Mouse (Mus musculus) myocyte (in vitro differentiated cells): ENCODE measurements around the gene Asf1b. TPM values are rescaled to one million over a fixed set of nuclear protein-coding genes. Genes with fewer than 3 reads are reported as not detected.

Experiments used
- H3K27me3 ChIP-seq: one replicate; pipeline ENCODE4 v1.6.1; 2011; ENCODE audit not compliant: control insufficient read depth, insufficient read depth, insufficient read length
- H3K36me3 ChIP-seq: one replicate; pipeline ENCODE4 v1.6.1; 2011; ENCODE audit not compliant: control insufficient read depth, insufficient read depth
- H3K4me2 ChIP-seq: one replicate; pipeline ENCODE4 v1.6.1; 2011; ENCODE audit warnings: low read depth, control low read depth
- H3K4me3 ChIP-seq: one replicate; pipeline ENCODE4 v1.5.1; 2011; ENCODE audit warnings: mild to moderate bottlenecking, control low read depth, moderate library complexity
- H3K79me2 ChIP-seq: one replicate; pipeline ENCODE4 v1.6.1; 2011; ENCODE audit not compliant: control insufficient read depth, insufficient read depth
- H3ac ChIP-seq: one replicate; pipeline ENCODE4 v1.6.1; 2011; ENCODE audit not compliant: control insufficient read depth, insufficient read length
- CEBPB ChIP-seq: IDR thresholded peaks from 2 replicates; pipeline ENCODE4 v1.6.1; 2011; ENCODE audit warnings: mild to moderate bottlenecking, moderate library complexity; ENCODE audit not compliant: poor library complexity, insufficient read depth, severe bottlenecking
- E2F4 ChIP-seq: IDR thresholded peaks from one replicate; pipeline ENCODE4 v1.6.1; 2011; ENCODE audit warnings: mild to moderate bottlenecking, control low read depth, moderate library complexity; ENCODE audit not compliant: insufficient read depth
- MAX ChIP-seq: IDR thresholded peaks from one replicate; pipeline ENCODE4 v1.6.1; 2011; ENCODE audit warnings: low read depth, mild to moderate bottlenecking, control low read depth
- MYOD1 ChIP-seq, 3 experiments: IDR thresholded peaks; one replicate each; pipeline ENCODE4 v1.6.1; 2011; ENCODE audit warnings: control low read depth in 2 of 3, low read depth in 2 of 3, mild to moderate bottlenecking in 2 of 3, moderate library complexity in 1 of 3; ENCODE audit not compliant: insufficient read length in 2 of 3, control insufficient read depth in 1 of 3
- MYOG ChIP-seq, 3 experiments: IDR thresholded peaks; one replicate each; pipeline ENCODE4 v1.6.1; 2011; ENCODE audit warnings: control low read depth in 2 of 3, low read depth in 2 of 3, mild to moderate bottlenecking in 2 of 3; ENCODE audit not compliant: insufficient read length in 2 of 3, control insufficient read depth in 1 of 3, insufficient read depth in 1 of 3
- POLR2A ChIP-seq: IDR thresholded peaks from one replicate; pipeline ENCODE4 v1.6.1; 2011; ENCODE audit warnings: low read depth, mild to moderate bottlenecking, control low read depth, moderate library complexity; ENCODE audit not compliant: insufficient read length
- POLR2AphosphoS2 ChIP-seq: IDR thresholded peaks from one replicate; pipeline ENCODE4 v1.6.1; 2011; ENCODE audit warnings: low read depth, control low read depth; ENCODE audit not compliant: insufficient read length
- REST ChIP-seq: IDR thresholded peaks from one replicate; pipeline ENCODE4 v1.6.1; 2011; ENCODE audit warnings: mild to moderate bottlenecking, control low read depth, moderate library complexity; ENCODE audit not compliant: insufficient read depth, insufficient read length
- SRF ChIP-seq: IDR thresholded peaks from one replicate; pipeline ENCODE4 v1.6.1; 2011; ENCODE audit warnings: low read depth; ENCODE audit not compliant: control insufficient read depth, insufficient read length
- TCF12 ChIP-seq: IDR thresholded peaks from one replicate; pipeline ENCODE4 v1.6.1; 2011; ENCODE audit warnings: mild to moderate bottlenecking, control low read depth; ENCODE audit not compliant: poor library complexity, insufficient read depth, severe bottlenecking
- TCF3 ChIP-seq: IDR thresholded peaks from one replicate; pipeline ENCODE4 v1.6.1; 2011; ENCODE audit warnings: low read depth, control low read depth; ENCODE audit not compliant: insufficient read length
- USF1 ChIP-seq: IDR thresholded peaks from one replicate; pipeline ENCODE4 v1.6.1; 2011; ENCODE audit warnings: low read depth, mild to moderate bottlenecking, control low read depth, moderate library complexity
- polyA plus RNA-seq: library from polyadenylated mRNA; unstranded; fragments of >200 nt; fragmentation: generic; extraction: Trizol; gene quantifications from one replicate; pipeline ENCODE4 v1.2.1, GENCODE M21; 2012; ENCODE audit warnings: missing spikeins

Gene Asf1b
- polyA plus RNA-seq, 1 experiment = 36.8 TPM

DNA sequence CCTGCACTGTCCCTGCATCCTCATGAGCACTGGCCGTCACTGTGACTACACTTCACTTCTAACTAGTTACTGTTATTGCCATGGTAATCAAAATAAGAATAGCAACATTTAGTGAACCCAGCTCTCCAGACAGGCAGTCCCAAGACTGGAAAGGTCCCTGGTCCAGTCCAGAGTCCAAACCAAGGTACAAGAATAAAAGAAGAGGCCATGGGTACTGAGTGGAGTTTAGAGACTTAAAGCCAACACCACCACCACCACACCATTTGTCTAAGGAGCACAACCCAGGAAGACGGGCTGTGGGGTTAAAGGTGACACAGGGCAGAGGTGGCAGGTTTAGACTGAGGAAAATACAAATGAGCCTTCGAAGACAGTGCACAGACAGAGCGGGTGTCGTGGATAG is 30.7 kb upstream of the Asf1b start:
- Histone ChIP-seq H3K4me2 (no peak overlapping the region), H3K4me3 (no peak overlapping the region), H3K79me2 (no peaks in the 10 kb centered on the region), H3K36me3 (no peaks in the 10 kb centered on the region), H3ac (no peak overlapping the region), H3K27me3 (no peaks in the 10 kb centered on the region)
- TF ChIP-seq MYOD1 (IDR thresholded peaks at IDR 0.05; ENCODE audit: control insufficient read depth in 1 of 3, insufficient read length in 2 of 3, low read depth in 2 of 3) (no peak), MYOG (IDR thresholded peaks at IDR 0.05; ENCODE audit: control insufficient read depth in 1 of 3, insufficient read depth in 1 of 3, insufficient read length in 2 of 3, low read depth in 2 of 3) (no peak), POLR2A (no peak)

DNA sequence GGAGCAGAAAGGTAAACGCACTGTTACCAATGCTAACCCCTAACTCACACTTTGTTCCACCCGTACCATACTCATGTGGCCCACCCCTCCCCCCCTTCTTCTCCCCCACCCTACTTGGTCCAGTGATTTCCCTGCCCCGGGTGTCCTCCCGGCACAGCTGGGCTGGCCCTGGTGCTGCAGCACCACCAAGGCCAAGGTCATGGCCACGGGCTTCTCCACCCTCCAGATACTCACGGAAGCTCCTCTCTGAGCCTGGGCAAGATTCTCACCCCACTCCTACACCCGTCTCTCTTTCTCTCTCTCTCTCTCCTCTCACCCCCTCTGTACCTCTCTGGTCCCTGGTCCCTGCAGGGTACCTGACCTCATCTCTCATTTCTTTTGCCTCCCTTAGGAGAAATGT is 29.0 kb upstream of the Asf1b start:
- no peak overlapping the region for H3ac ChIP-seq
- no peak overlapping the region for H3K4me2 ChIP-seq
- H3K79me2 ChIP-seq = no peaks in the 10 kb centered on the region
- H3K4me3 ChIP-seq = no peak overlapping the region
- no peak for TF ChIP-seq SRF
- no peaks in the 10 kb centered on the region for H3K36me3 ChIP-seq
- no peaks in the 10 kb centered on the region for H3K27me3 ChIP-seq

DNA sequence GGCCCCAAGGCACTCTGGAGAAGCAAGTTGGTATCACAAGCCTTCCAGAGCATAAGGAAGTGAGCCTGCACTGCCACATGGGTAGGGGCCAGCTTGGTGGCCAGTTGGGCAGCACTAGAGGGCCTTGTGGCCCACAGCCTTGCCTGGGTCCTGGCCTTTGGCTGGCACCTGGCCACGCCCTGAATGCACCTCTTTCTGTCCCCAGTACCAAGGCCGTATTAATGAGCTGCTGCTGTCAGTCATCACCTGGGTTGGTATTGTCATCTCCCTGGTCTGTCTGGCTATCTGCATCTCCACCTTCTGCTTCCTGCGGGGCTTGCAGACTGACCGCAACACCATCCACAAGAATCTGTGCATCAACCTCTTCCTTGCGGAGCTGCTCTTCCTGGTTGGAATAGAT is 21.1 kb upstream of the Asf1b start:
- Histone ChIP-seq H3K27me3 (no peaks in the 10 kb centered on the region), H3ac (no peak overlapping the region), H3K36me3 (peaks cover 2% of the 10 kb centered on the region), H3K4me3 (no peak overlapping the region), H3K79me2 (no peaks in the 10 kb centered on the region), H3K4me2 (no peak overlapping the region)
- no peak for TF ChIP-seq POLR2A
- TF ChIP-seq SRF = no peak
- TF ChIP-seq MYOG (IDR thresholded peaks at IDR 0.05; ENCODE audit: control insufficient read depth in 1 of 3, insufficient read depth in 1 of 3, insufficient read length in 2 of 3, low read depth in 2 of 3) = no peak
- TF ChIP-seq REST = no peak
- TF ChIP-seq E2F4 = no peak
- no peak for TF ChIP-seq POLR2AphosphoS2
- no peak for TF ChIP-seq CEBPB
- no peak for TF ChIP-seq MAX
- no peak for TF ChIP-seq TCF3
- TF ChIP-seq TCF12 = no peak
- no peak for TF ChIP-seq USF1
- no peak for TF ChIP-seq MYOD1 (IDR thresholded peaks at IDR 0.05; ENCODE audit: control insufficient read depth in 1 of 3, insufficient read length in 2 of 3, low read depth in 2 of 3)

DNA sequence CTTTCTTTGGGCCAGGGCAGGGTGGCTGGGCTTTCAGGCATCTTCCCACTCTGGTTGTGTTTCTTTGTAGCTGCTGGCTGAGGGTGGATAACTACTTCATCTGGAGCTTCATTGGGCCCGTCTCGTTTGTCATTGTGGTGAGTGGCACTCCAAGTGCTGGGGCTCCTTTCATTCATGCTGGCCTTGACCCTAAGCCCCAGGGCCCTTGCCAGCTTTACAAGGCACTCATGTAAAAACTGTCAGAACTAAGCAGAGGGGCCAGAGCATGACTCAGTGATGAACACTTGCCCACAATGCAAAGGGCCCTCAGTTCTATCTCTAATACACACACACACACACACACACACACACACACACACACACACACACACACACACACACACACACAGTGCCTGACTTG is 20.3 kb upstream of the Asf1b start:
- Histone ChIP-seq H3K36me3 (peaks cover 2% of the 10 kb centered on the region), H3K4me2 (no peak overlapping the region), H3ac (no peak overlapping the region), H3K79me2 (no peaks in the 10 kb centered on the region), H3K27me3 (no peaks in the 10 kb centered on the region), H3K4me3 (no peak overlapping the region)
- TF ChIP-seq POLR2AphosphoS2 (no peak), CEBPB (no peak), USF1 (no peak), TCF12 (no peak), MYOG (IDR thresholded peaks at IDR 0.05; ENCODE audit: control insufficient read depth in 1 of 3, insufficient read depth in 1 of 3, insufficient read length in 2 of 3, low read depth in 2 of 3) (no peak), E2F4 (no peak), SRF (no peak), TCF3 (no peak)

DNA sequence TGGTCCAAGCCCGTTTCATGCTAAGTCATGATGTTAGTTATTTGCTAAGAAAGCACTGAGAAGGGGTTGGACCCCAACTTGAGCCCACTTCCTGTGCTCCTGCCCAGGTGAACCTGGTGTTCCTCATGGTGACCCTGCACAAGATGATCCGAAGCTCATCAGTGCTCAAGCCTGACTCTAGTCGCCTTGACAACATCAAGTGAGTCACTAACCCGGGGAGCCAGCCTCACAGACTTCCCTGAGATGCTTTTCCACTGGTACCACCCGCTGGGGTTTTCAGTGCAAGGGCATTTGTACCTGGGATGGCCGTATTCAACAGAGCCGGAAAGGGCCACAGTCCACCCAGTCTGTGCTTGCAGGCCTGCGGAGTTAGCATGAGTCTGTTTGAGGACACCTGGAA is 19.9 kb upstream of the Asf1b start:
- H3K4me2 ChIP-seq = no peak overlapping the region
- no peaks in the 10 kb centered on the region for H3K79me2 ChIP-seq
- H3ac ChIP-seq = no peak overlapping the region
- H3K27me3 ChIP-seq = no peaks in the 10 kb centered on the region
- TF ChIP-seq E2F4 (no peak), TCF3 (no peak), CEBPB (no peak), REST (no peak), MYOG (IDR thresholded peaks at IDR 0.05; ENCODE audit: control insufficient read depth in 1 of 3, insufficient read depth in 1 of 3, insufficient read length in 2 of 3, low read depth in 2 of 3) (no peak)
- no peak overlapping the region for H3K4me3 ChIP-seq
- H3K36me3 ChIP-seq = peaks cover 2% of the 10 kb centered on the region

DNA sequence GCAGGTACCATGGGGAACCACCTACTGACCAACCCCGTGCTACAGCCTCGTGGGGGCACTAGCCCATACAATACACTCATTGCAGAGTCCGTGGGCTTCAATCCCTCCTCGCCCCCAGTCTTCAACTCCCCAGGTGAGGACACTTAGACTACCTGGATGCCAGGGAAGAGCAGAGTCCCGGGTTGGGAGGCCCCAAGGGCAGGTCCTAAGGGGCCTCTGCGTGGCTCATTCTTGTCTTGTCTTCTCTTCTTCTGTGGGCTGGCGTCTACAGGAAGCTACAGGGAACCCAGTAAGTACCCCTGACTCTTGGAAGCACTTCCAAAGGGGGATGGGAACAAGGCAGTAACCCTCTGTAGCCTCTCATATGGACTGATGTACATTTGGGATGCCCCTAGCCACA is 17.7 kb upstream of the Asf1b start:
- no peak overlapping the region for H3ac ChIP-seq
- H3K4me3 ChIP-seq = no peak overlapping the region
- no peak overlapping the region for H3K4me2 ChIP-seq
- no peaks in the 10 kb centered on the region for H3K79me2 ChIP-seq
- no peak for TF ChIP-seq USF1
- H3K36me3 ChIP-seq = no peaks in the 10 kb centered on the region
- H3K27me3 ChIP-seq = no peaks in the 10 kb centered on the region
